Mouse (Mus musculus): ENCODE measurements around the gene Tekt4. TPM values are rescaled to one million over a fixed set of nuclear protein-coding genes. Genes with fewer than 3 reads are reported as not detected.

Tekt4 gene
- polyA plus RNA-seq, 1 experiment from 2014 or later = not detected

GRCm38 (mm10) chr17:25497013-25497412 is 42.6 kb downstream of the Tekt4 start, which contains the start of gene Sstr5:
TSS of gene Sstr5 (minus strand) at chr17:25497288.
- Histone ChIP-seq H3K4me1 (peaks cover 9% of the 10 kb centered on the region), H3K27ac (no peak within 1 kb of the TSS), H3K9ac (no peak within 1 kb of the TSS), H3K9me3 (replicated peaks) (no peaks in the 10 kb centered on the region), H3K36me3 (no peaks in the 10 kb centered on the region), H3K4me2 (peak within 1 kb of the TSS; percentile 37), H3K27me3 (replicated peaks) (peaks cover 74% of the 10 kb centered on the region), H3K4me3 (0 out of 2 replicates have a peak within 1 kb of the TSS, but pooled peaks have one; percentile 12)
- 7% methylated on average over 23 of the region's 28 CpGs for WGBS (ENCODE audit: insufficient replicate concordance)
- ATAC-seq = no peak

GRCm38 (mm10) chr17:25502599-25502998 is 48.2 kb downstream of the Tekt4 start:
- no peak for ATAC-seq
- Histone ChIP-seq H3K4me3 (no peak overlapping the region), H3K27me3 (replicated peaks) (peaks cover 52% of the 10 kb centered on the region), H3K4me2 (no peak overlapping the region), H3K9ac (no peak overlapping the region), H3K27ac (no peak overlapping the region), H3K36me3 (no peaks in the 10 kb centered on the region), H3K4me1 (no peaks in the 10 kb centered on the region), H3K9me3 (replicated peaks) (no peaks in the 10 kb centered on the region)
- 18% methylated on average over 4 of the region's 4 CpGs for WGBS (ENCODE audit: insufficient replicate concordance)

GRCm38 (mm10) chr17:25507799-25508198 is 53.4 kb downstream of the Tekt4 start:
- no peak overlapping the region for H3K9ac ChIP-seq
- H3K4me3 ChIP-seq = no peak overlapping the region
- H3K4me2 ChIP-seq = no peak overlapping the region
- H3K4me1 ChIP-seq = no peaks in the 10 kb centered on the region
- peaks cover 22% of the 10 kb centered on the region; the same call in 1 of the 2 replicates for H3K27me3 ChIP-seq (replicated peaks)
- H3K9me3 ChIP-seq (replicated peaks) = no peaks in the 10 kb centered on the region
- 8% methylated on average over 3 of the region's 3 CpGs for WGBS (ENCODE audit: insufficient replicate concordance)
- no peak for ATAC-seq
- H3K36me3 ChIP-seq = no peaks in the 10 kb centered on the region
- H3K27ac ChIP-seq = no peak overlapping the region

GRCm38 (mm10) chr17:25508860-25509577 is 54.6 kb downstream of the Tekt4 start:
- Histone ChIP-seq H3K4me1 (no peaks in the 10 kb centered on the region), H3K4me3 (no peak overlapping the region), H3K9ac (no peak overlapping the region), H3K27me3 (replicated peaks) (peaks cover 18% of the 10 kb centered on the region; the same call in 1 of the 2 replicates), H3K9me3 (replicated peaks) (no peaks in the 10 kb centered on the region), H3K27ac (no peak overlapping the region), H3K4me2 (no peak overlapping the region), H3K36me3 (no peaks in the 10 kb centered on the region)
- WGBS (ENCODE audit: insufficient replicate concordance) = 55% methylated on average over 7 of the region's 7 CpGs
- no peak for ATAC-seq

GRCm38 (mm10) chr17:25510074-25510830 is 55.8 kb downstream of the Tekt4 start:
- no peaks in the 10 kb centered on the region for H3K9me3 ChIP-seq (replicated peaks)
- no peaks in the 10 kb centered on the region for H3K36me3 ChIP-seq
- no peak overlapping the region for H3K4me2 ChIP-seq
- no peaks in the 10 kb centered on the region for H3K4me1 ChIP-seq
- no peak for ATAC-seq
- WGBS (ENCODE audit: insufficient replicate concordance) = 66% methylated on average over 10 of the region's 10 CpGs
- no peak overlapping the region for H3K9ac ChIP-seq
- no peak overlapping the region for H3K4me3 ChIP-seq
- H3K27me3 ChIP-seq (replicated peaks) = peaks cover 14% of the 10 kb centered on the region; the same call in 1 of the 2 replicates
- H3K27ac ChIP-seq = no peak overlapping the region

GRCm38 (mm10) chr17:25511876-25512275 is 57.5 kb downstream of the Tekt4 start:
- Histone ChIP-seq H3K4me1 (no peaks in the 10 kb centered on the region), H3K4me2 (no peak overlapping the region), H3K9me3 (replicated peaks) (no peaks in the 10 kb centered on the region), H3K36me3 (no peaks in the 10 kb centered on the region), H3K4me3 (no peak overlapping the region), H3K27ac (no peak overlapping the region), H3K9ac (no peak overlapping the region), H3K27me3 (replicated peaks) (peaks cover 11% of the 10 kb centered on the region; the same call in 1 of the 2 replicates)
- WGBS (ENCODE audit: insufficient replicate concordance) = 51% methylated on average over 3 of the region's 3 CpGs
- no peak for ATAC-seq

- Histone ChIP-seq H3K9me3 (replicated peaks) (no peaks in the 10 kb centered on the region), H3K4me1 (no peaks in the 10 kb centered on the region), H3K36me3 (no peaks in the 10 kb centered on the region), H3K27ac (no peak overlapping the region), H3K4me2 (no peak overlapping the region), H3K9ac (no peak overlapping the region), H3K27me3 (replicated peaks) (peaks cover 13% of the 10 kb centered on the region; the same call in 1 of the 2 replicates), H3K4me3 (no peak overlapping the region)
- no peak for ATAC-seq
- whole genome bisulfite sequencing (ENCODE audit: insufficient replicate concordance) = 71% methylated on average over 2 of the region's 2 CpGs
These were observed 59.6 kb downstream of the Tekt4 start for GRCm38 (mm10) chr17:25514055-25514454.

- ATAC-seq = no peak
- H3K4me2 ChIP-seq = no peak overlapping the region
- WGBS (ENCODE audit: insufficient replicate concordance) = 11% methylated on average over 5 of the region's 5 CpGs
- no peaks in the 10 kb centered on the region for H3K9me3 ChIP-seq (replicated peaks)
- peaks cover 9% of the 10 kb centered on the region; the same call in 1 of the 2 replicates for H3K27me3 ChIP-seq (replicated peaks)
- H3K9ac ChIP-seq = no peak overlapping the region
- no peak overlapping the region for H3K4me3 ChIP-seq
- H3K36me3 ChIP-seq = no peaks in the 10 kb centered on the region
- H3K27ac ChIP-seq = no peak overlapping the region
- H3K4me1 ChIP-seq = no peaks in the 10 kb centered on the region
These were observed 61.9 kb downstream of the Tekt4 start for GRCm38 (mm10) chr17:25516315-25516714.

GRCm38 (mm10) chr17:25518144-25518543 is 63.7 kb downstream of the Tekt4 start:
- H3K9ac ChIP-seq = no peak overlapping the region
- ATAC-seq = no peak
- no peaks in the 10 kb centered on the region for H3K36me3 ChIP-seq
- no peak overlapping the region for H3K4me3 ChIP-seq
- peaks cover 9% of the 10 kb centered on the region; the same call in 1 of the 2 replicates for H3K27me3 ChIP-seq (replicated peaks)
- 82% methylated on average over 17 of the region's 17 CpGs for WGBS (ENCODE audit: insufficient replicate concordance)
- no peak overlapping the region for H3K4me2 ChIP-seq
- H3K4me1 ChIP-seq = no peaks in the 10 kb centered on the region
- no peaks in the 10 kb centered on the region for H3K9me3 ChIP-seq (replicated peaks)
- H3K27ac ChIP-seq = no peak overlapping the region

GRCm38 (mm10) chr17:25519511-25519910 is 65.1 kb downstream of the Tekt4 start:
- no peak overlapping the region for H3K4me3 ChIP-seq
- H3K4me2 ChIP-seq = no peak overlapping the region
- H3K9me3 ChIP-seq (replicated peaks) = no peaks in the 10 kb centered on the region
- ATAC-seq = no peak
- no peaks in the 10 kb centered on the region for H3K36me3 ChIP-seq
- no peak overlapping the region for H3K9ac ChIP-seq
- no peaks in the 10 kb centered on the region for H3K4me1 ChIP-seq
- H3K27me3 ChIP-seq (replicated peaks) = peaks cover 9% of the 10 kb centered on the region; the same call in 1 of the 2 replicates
- 51% methylated on average over 5 of the region's 5 CpGs for WGBS (ENCODE audit: insufficient replicate concordance)
- no peak overlapping the region for H3K27ac ChIP-seq

- no peak overlapping the region for H3K4me2 ChIP-seq
- no peak overlapping the region for H3K4me3 ChIP-seq
- no peak overlapping the region for H3K27ac ChIP-seq
- H3K9me3 ChIP-seq (replicated peaks) = no peaks in the 10 kb centered on the region
- no peaks in the 10 kb centered on the region for H3K36me3 ChIP-seq
- no peak overlapping the region for H3K9ac ChIP-seq
- H3K27me3 ChIP-seq (replicated peaks) = peaks cover 9% of the 10 kb centered on the region
- no peaks in the 10 kb centered on the region for H3K4me1 ChIP-seq
- WGBS (ENCODE audit: insufficient replicate concordance) = 38% methylated on average over 9 of the region's 9 CpGs
- ATAC-seq = no peak
These were observed 66.1 kb downstream of the Tekt4 start for GRCm38 (mm10) chr17:25520492-25520891.

- WGBS (ENCODE audit: insufficient replicate concordance) = 69% methylated on average over 12 of the region's 12 CpGs
- ATAC-seq = no peak
- H3K4me1 ChIP-seq = no peaks in the 10 kb centered on the region
These were observed 67.7 kb downstream of the Tekt4 start for GRCm38 (mm10) chr17:25522080-25522479.

More at GRCm38 (mm10) chr17:25522080-25522479, 67.7 kb downstream of the Tekt4 start:
- Histone ChIP-seq H3K36me3 (no peaks in the 10 kb centered on the region), H3K4me3 (no peak overlapping the region), H3K9ac (no peak overlapping the region), H3K27me3 (replicated peaks) (peaks cover 5% of the 10 kb centered on the region; the same call in 1 of the 2 replicates), H3K4me2 (no peak overlapping the region), H3K9me3 (replicated peaks) (no peaks in the 10 kb centered on the region), H3K27ac (no peak overlapping the region)

Measured in liver, embryonic 12.5 days (tissue).